Mouse (Mus musculus): Measurements from ENCODE around the gene Tgif2.
"Not testable (repeated sequence)": the region's sequence is repeated elsewhere in the genome, so short reads cannot be mapped to it uniquely, and the experiment has no call there.

The Tgif2 gene

GRCm38 (mm10) chr2:156843331-156843730 is 3.5 kb downstream of the Tgif2 start:
- DNase-seq (ENCODE audit: low spot score) = no peak

GRCm38 (mm10) chr2:156844715-156845114 is 4.9 kb downstream of the Tgif2 start:
- no peak for DNase-seq (ENCODE audit: low spot score)

GRCm38 (mm10) chr2:156847653-156848052 is 7.8 kb downstream of the Tgif2 start:
- DNase-seq (ENCODE audit: low spot score) = no peak

- DNase-seq (ENCODE audit: low spot score) = no peak
Measured at GRCm38 (mm10) chr2:156848526-156849182, 8.8 kb downstream of the Tgif2 start.

GRCm38 (mm10) chr2:156850505-156850904 is 10.7 kb downstream of the Tgif2 start:
- DNase-seq (ENCODE audit: low spot score) = no peak

- DNase-seq (ENCODE audit: low spot score) = not testable (repeated sequence)
Measured at GRCm38 (mm10) chr2:156853584-156853983, 13.8 kb downstream of the Tgif2 start.

- DNase-seq (ENCODE audit: low spot score) = not testable (repeated sequence)
Measured at GRCm38 (mm10) chr2:156853999-156854771, 14.4 kb downstream of the Tgif2 start.

GRCm38 (mm10) chr2:156856311-156856710 is 16.5 kb downstream of the Tgif2 start:
- no peak for DNase-seq (ENCODE audit: low spot score)

- DNase-seq (ENCODE audit: low spot score) = no peak
Measured at GRCm38 (mm10) chr2:156857385-156857791, 17.6 kb downstream of the Tgif2 start.

GRCm38 (mm10) chr2:156857835-156858234 is 18.0 kb downstream of the Tgif2 start, which contains the start of gene 4930518I15Rik:
Gene 4930518I15Rik, minus strand, starts transcription at chr2:156857946.
- no peak for DNase-seq (ENCODE audit: low spot score)

GRCm38 (mm10) chr2:156858671-156859070 is 18.9 kb downstream of the Tgif2 start:
- no peak for DNase-seq (ENCODE audit: low spot score)

GRCm38 (mm10) chr2:156862041-156862717 is 22.4 kb downstream of the Tgif2 start:
- DNase-seq (ENCODE audit: low spot score) = peak; percentile 27

GRCm38 (mm10) chr2:156862772-156863486 is 23.1 kb downstream of the Tgif2 start, which contains the start of gene Rab5if:
Gene Rab5if, plus strand, starts transcription at chr2:156863128.
- DNase-seq (ENCODE audit: low spot score) = peak; percentile 94

GRCm38 (mm10) chr2:156863487-156864160 is 23.8 kb downstream of the Tgif2 start:
- DNase-seq (ENCODE audit: low spot score) = no peak

GRCm38 (mm10) chr2:156864481-156864880 is 24.7 kb downstream of the Tgif2 start:
- DNase-seq (ENCODE audit: low spot score) = no peak

GRCm38 (mm10) chr2:156868994-156869393 is 29.2 kb downstream of the Tgif2 start:
- DNase-seq (ENCODE audit: low spot score) = no peak

GRCm38 (mm10) chr2:156869554-156869953 is 29.7 kb downstream of the Tgif2 start:
- no peak for DNase-seq (ENCODE audit: low spot score)

GRCm38 (mm10) chr2:156870519-156870918 is 30.7 kb downstream of the Tgif2 start:
- no peak for DNase-seq (ENCODE audit: low spot score)

GRCm38 (mm10) chr2:156873629-156874028 is 33.8 kb downstream of the Tgif2 start:
- peak; percentile 39 for DNase-seq (ENCODE audit: low spot score)

GRCm38 (mm10) chr2:156874047-156874759 is 34.4 kb downstream of the Tgif2 start:
- DNase-seq (ENCODE audit: low spot score) = no peak

Data from ovary, postnatal 14 days (tissue).